Mouse (Mus musculus) gastrocnemius, postnatal 14 days (tissue): Measurements from ENCODE around the gene 1700030J22Rik. TPM values are rescaled to one million over a fixed set of nuclear protein-coding genes. Genes with fewer than 3 reads are reported as not detected.

Experiments used
- DNase-seq: peaks from one replicate; pipeline ENCODE4 v3.0.0; 2021; ENCODE audit warnings: mixed read lengths
- intact Hi-C: fragments of 180-260 bp; cut with DNase I; formaldehyde crosslinking; loops from one replicate; pipeline ENCODE4 v1.15.1; 2025; ENCODE audit warnings: low total_unique reads
- total RNA-seq, 2 experiments: library from RNA; stranded (reverse); gene quantifications; 2 replicates each; pipeline ENCODE4 v1.2.3; 2021

The 1700030J22Rik gene
- total RNA-seq, 2 experiments from 2014 or later, result 0.14 to 0.24 TPM

GRCm38 (mm10) chr8:116921337-116922059 is 57.3 kb downstream of the 1700030J22Rik start, which contains the start of the genes Cmc2 and Cenpn:
Cmc2 (minus strand) TSS chr8:116921455.
Cenpn (plus strand) TSS chr8:116921730.
- peak; percentile 94 for DNase-seq
- intact Hi-C loops, result no loop called here

- intact Hi-C loops, result no loop called here
Measured at GRCm38 (mm10) chr8:116921005-116921336, 57.8 kb downstream of the 1700030J22Rik start.

More at GRCm38 (mm10) chr8:116921005-116921336, 57.8 kb downstream of the 1700030J22Rik start:
- DNase-seq, result no peak

Other genes starting within 250 kb of the 1700030J22Rik start
- gene Cdyl2, start 246.0 kb downstream of the 1700030J22Rik start, total RNA-seq, result 1 to 10 TPM; 4.0 to 4.7 TPM
- gene Cmc2, start 57.5 kb downstream of the 1700030J22Rik start, total RNA-seq, result 10 to 100 TPM; 25.3 to 27.7 TPM
- 1 to 10 TPM; 1.9 to 2.1 TPM for gene Cenpn, start 57.2 kb downstream of the 1700030J22Rik start, total RNA-seq
- gene Atmin, start 35.6 kb downstream of the 1700030J22Rik start, total RNA-seq, result 10 to 100 TPM; 10.9 to 12.2 TPM
- gene Gcsh, start 14.6 kb upstream of the 1700030J22Rik start, total RNA-seq, result 10 to 100 TPM; 41.5 to 42.2 TPM
- gene Pkd1l2, start 103.5 kb upstream of the 1700030J22Rik start, total RNA-seq, result under 1 TPM; 0.04 to 0.09 TPM
- under 1 TPM in 1 of 2 experiments, not detected in 1; 0.13 TPM for gene Bco1, start 116.9 kb upstream of the 1700030J22Rik start, total RNA-seq
- 1 to 10 TPM; 4.1 to 4.6 TPM for gene Gan, start 179.2 kb upstream of the 1700030J22Rik start, total RNA-seq